Mouse (Mus musculus) stomach, embryonic 15.5 days (tissue): ENCODE measurements around the gene Spint3. TPM values are rescaled to one million over a fixed set of nuclear protein-coding genes. Genes with fewer than 3 reads are reported as not detected.

Experiments
- ATAC-seq: fragments of 200-750 bp; cut with Nextera tagmentation; 2 replicates; pipeline ENCODE4 v1.8.0; 2017; ENCODE audit warnings: low read depth, moderate number of reproducible peaks, moderate TSS enrichment; ENCODE audit not compliant: insufficient read depth, low FRiP score
- H3K27ac ChIP-seq: fragments of 300-500 bp; sonication (generic); 2 replicates; pipeline ENCODE4 v1.5.1; 2015; ENCODE audit warnings: mild to moderate bottlenecking, inconsistent platforms
- H3K27me3 ChIP-seq: fragments of 300-500 bp; sonication (generic); replicated peaks from 2 replicates; pipeline ENCODE4 v1.6.1; 2015; ENCODE audit warnings: inconsistent platforms
- H3K36me3 ChIP-seq: fragments of 300-500 bp; sonication (generic); 2 replicates; pipeline ENCODE4 v1.6.1; 2015; ENCODE audit warnings: inconsistent platforms
- H3K4me1 ChIP-seq: fragments of 300-500 bp; sonication (generic); 2 replicates; pipeline ENCODE4 v1.6.1; 2015; ENCODE audit warnings: inconsistent platforms
- H3K4me2 ChIP-seq: fragments of 300-500 bp; sonication (generic); 2 replicates; pipeline ENCODE4 v1.6.1; 2015; ENCODE audit warnings: mild to moderate bottlenecking, inconsistent platforms
- H3K4me3 ChIP-seq: fragments of 300-500 bp; sonication (generic); replicated peaks from 2 replicates; pipeline ENCODE4 v1.5.1; 2015; ENCODE audit warnings: inconsistent platforms
- H3K9ac ChIP-seq: fragments of 300-500 bp; sonication (generic); 2 replicates; pipeline ENCODE4 v1.6.1; 2015; ENCODE audit warnings: inconsistent platforms
- H3K9me3 ChIP-seq: fragments of 300-500 bp; sonication (generic); 2 replicates; pipeline ENCODE4 v1.6.1; 2016; ENCODE audit warnings: inconsistent platforms
- WGBS: fragments of 180-500 bp; shearing (Covaris S2); methylation state at CpG from one replicate; pipeline ENCODE4 v1.1.7; 2015; 5-methylcytosine and 5-hydroxymethylcytosine counted together
- polyA plus RNA-seq: library from polyadenylated mRNA; unstranded; fragments of >200 nt; fragmentation: Nextera tagmentation; extraction: Ambion mirVana; gene quantifications from 2 replicates; pipeline ENCODE4 v1.2.1, GENCODE M21; 2015

Gene Spint3
- polyA plus RNA-seq, 1 experiment from 2014 or later = not detected

- H3K27me3 ChIP-seq = no peaks in the 10 kb centered on the region
- no peak for ATAC-seq
- 69% methylated on average over 5 of the region's 5 CpGs for WGBS
Measured at GRCm38 (mm10) chr2:164567460-164567859, 5.8 kb downstream of the Spint3 start.

DNA sequence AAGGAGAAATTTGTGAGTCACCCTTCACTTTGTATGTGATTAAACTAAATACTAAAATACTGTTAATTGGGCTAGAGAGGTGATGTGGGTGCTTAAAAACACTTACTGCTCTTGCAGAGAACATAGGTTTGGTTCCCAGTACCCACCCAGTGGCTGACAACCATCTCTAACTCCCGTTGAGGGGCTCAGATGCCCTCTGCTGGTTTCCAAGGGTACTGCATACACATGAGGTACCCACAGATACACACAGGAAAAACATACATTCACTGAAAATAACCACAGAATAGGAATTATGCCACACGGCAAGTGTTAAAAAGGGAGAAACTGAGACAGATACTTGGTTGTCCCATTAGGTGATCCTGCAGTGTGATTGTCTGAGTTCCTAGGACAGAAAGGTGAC, 6.3 kb downstream of the Spint3 start:
- WGBS = 72% methylated on average over 2 of the region's 2 CpGs
- no peak overlapping the region for H3K9ac ChIP-seq
- no peaks in the 10 kb centered on the region for H3K9me3 ChIP-seq
- no peak for ATAC-seq
- no peaks in the 10 kb centered on the region; the same call in 1 of the 2 replicates for H3K36me3 ChIP-seq
- H3K27me3 ChIP-seq = no peaks in the 10 kb centered on the region
- H3K27ac ChIP-seq = no peak overlapping the region
- H3K4me2 ChIP-seq = no peak overlapping the region
- H3K4me3 ChIP-seq = no peak overlapping the region
- peaks cover 10% of the 10 kb centered on the region for H3K4me1 ChIP-seq

More at GRCm38 (mm10) chr2:164567460-164567859, 5.8 kb downstream of the Spint3 start:
- Histone ChIP-seq H3K27ac (no peak overlapping the region), H3K9me3 (no peaks in the 10 kb centered on the region), H3K36me3 (no peaks in the 10 kb centered on the region; the same call in 1 of the 2 replicates), H3K4me3 (no peak overlapping the region), H3K4me2 (no peak overlapping the region), H3K9ac (no peak overlapping the region), H3K4me1 (peaks cover 7% of the 10 kb centered on the region)

GRCm38 (mm10) chr2:164564346-164564745, 8.9 kb downstream of the Spint3 start:
- peak overlapping the region; percentile 97; the same call in 1 of the 2 replicates for H3K4me2 ChIP-seq
- H3K9ac ChIP-seq = no peak overlapping the region

GRCm38 (mm10) chr2:164563339-164564038, 9.8 kb downstream of the Spint3 start:
- Histone ChIP-seq H3K36me3 (no peaks in the 10 kb centered on the region; the same call in 1 of the 2 replicates), H3K27me3 (no peaks in the 10 kb centered on the region), H3K9ac (peak overlapping the region; percentile 37; the same call in 1 of the 2 replicates), H3K4me2 (peak overlapping the region; percentile 97), H3K4me1 (peaks cover 10% of the 10 kb centered on the region), H3K4me3 (peak overlapping the region; percentile 49), H3K27ac (peak overlapping the region; percentile 38), H3K9me3 (no peaks in the 10 kb centered on the region)
- peak; percentile 38 for ATAC-seq
- under 1% methylated on average over 32 of the region's 32 CpGs for WGBS

More at GRCm38 (mm10) chr2:164564346-164564745, 8.9 kb downstream of the Spint3 start:
- Histone ChIP-seq H3K9me3 (no peaks in the 10 kb centered on the region), H3K4me3 (no peak overlapping the region), H3K27me3 (no peaks in the 10 kb centered on the region), H3K27ac (no peak overlapping the region), H3K36me3 (no peaks in the 10 kb centered on the region; the same call in 1 of the 2 replicates), H3K4me1 (peaks cover 10% of the 10 kb centered on the region)
- WGBS = 62% methylated on average over 5 of the region's 5 CpGs
- no peak for ATAC-seq

DNA sequence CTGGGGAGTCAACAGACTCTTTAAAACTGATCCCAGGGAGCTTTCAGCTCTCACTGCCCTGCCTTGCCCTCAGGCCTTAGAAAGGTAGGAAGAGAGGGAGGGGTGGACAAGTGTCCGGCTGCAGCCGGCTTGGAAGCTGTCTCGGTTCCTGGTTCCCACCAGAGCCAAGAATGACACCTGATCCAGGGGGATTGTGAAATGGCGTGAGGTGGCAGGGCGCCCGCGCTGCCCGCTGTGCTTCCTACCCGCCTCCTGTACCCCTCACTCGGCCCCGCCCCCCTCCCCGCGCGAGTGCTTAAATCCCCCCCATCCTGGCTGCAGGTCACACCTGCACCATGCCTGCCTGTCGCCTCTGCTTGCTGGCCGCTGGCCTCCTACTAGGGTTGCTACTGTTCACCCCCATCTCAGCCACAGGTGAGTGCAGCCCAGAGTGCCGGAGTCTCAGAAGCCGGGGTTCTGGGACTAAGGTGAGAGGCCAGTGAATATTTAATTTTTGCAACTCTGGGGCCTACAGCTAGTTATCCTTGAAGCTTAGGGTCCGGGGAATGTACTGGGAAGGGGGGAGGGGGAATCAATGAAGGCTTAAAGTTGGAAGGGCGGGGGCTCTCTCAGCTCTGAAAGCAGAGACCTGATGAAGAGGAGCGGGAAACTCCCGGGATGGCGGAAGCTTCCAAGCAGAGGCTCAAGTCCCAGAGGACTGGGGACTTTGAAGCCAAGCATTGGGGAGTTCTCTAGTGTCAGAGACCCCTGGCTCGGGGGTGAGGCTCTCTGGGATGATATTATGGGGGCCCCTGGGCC, 10.7 kb downstream of the Spint3 start, which contains the start of gene Wfdc2:
Gene Wfdc2, plus strand, starts transcription at position 23 of the 798 bp plus-strand sequence.
- Histone ChIP-seq H3K36me3 (no peaks in the 10 kb centered on the region; the same call in 1 of the 2 replicates), H3K4me2 (peak within 1 kb of the TSS; percentile 97), H3K27ac (peak within 1 kb of the TSS; percentile 38), H3K27me3 (no peaks in the 10 kb centered on the region), H3K9ac (peak within 1 kb of the TSS; percentile 37; the same call in 1 of the 2 replicates), H3K4me1 (peaks cover 10% of the 10 kb centered on the region), H3K4me3 (peak within 1 kb of the TSS; percentile 49), H3K9me3 (no peaks in the 10 kb centered on the region)
- 8% methylated on average over 24 of the region's 24 CpGs for WGBS
- no peak for ATAC-seq

DNA sequence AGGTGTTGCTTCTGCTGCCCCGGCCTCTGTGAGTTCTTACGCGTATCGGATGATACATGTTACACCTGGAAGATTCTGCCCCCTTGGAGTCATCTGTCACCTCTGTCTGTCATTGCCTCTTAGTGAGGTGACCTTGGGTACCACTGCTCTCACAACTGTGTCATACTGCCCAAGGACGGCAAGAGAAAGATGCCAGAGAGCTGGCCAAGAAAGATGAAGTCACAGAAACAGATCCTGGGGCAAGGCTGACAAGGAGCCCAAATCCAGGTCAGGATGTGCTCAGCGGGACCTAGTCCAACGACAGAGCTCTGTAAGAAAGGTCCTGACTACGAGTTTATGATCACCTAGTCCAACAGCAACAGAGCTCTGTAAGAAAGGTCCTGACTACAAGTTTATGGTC, 13.2 kb downstream of the Spint3 start:
- Histone ChIP-seq H3K9ac (no peak overlapping the region), H3K4me1 (peaks cover 10% of the 10 kb centered on the region), H3K9me3 (no peaks in the 10 kb centered on the region), H3K4me2 (no peak overlapping the region), H3K36me3 (no peaks in the 10 kb centered on the region), H3K27ac (no peak overlapping the region), H3K4me3 (no peak overlapping the region), H3K27me3 (no peaks in the 10 kb centered on the region)
- no peak for ATAC-seq
- 79% methylated on average over 8 of the region's 8 CpGs for WGBS

- H3K4me2 ChIP-seq = peak overlapping the region; percentile 12; the same call in 1 of the 2 replicates
Measured at GRCm38 (mm10) chr2:164558991-164559645, 14.1 kb downstream of the Spint3 start.

GRCm38 (mm10) chr2:164558426-164558825, 14.8 kb downstream of the Spint3 start:
- H3K4me3 ChIP-seq = no peak overlapping the region
- peaks cover 8% of the 10 kb centered on the region for H3K4me1 ChIP-seq
- H3K36me3 ChIP-seq = no peaks in the 10 kb centered on the region
- peak overlapping the region; percentile 73 for H3K27ac ChIP-seq
- H3K4me2 ChIP-seq = no peak overlapping the region
- no peak for ATAC-seq
- H3K27me3 ChIP-seq = no peaks in the 10 kb centered on the region
- 70% methylated on average over 8 of the region's 8 CpGs for WGBS
- H3K9ac ChIP-seq = no peak overlapping the region
- no peaks in the 10 kb centered on the region for H3K9me3 ChIP-seq

More at GRCm38 (mm10) chr2:164558991-164559645, 14.1 kb downstream of the Spint3 start:
- Histone ChIP-seq H3K4me1 (peaks cover 10% of the 10 kb centered on the region), H3K4me3 (no peak overlapping the region), H3K36me3 (no peaks in the 10 kb centered on the region), H3K9ac (no peak overlapping the region), H3K27ac (peak overlapping the region; percentile 73), H3K9me3 (no peaks in the 10 kb centered on the region), H3K27me3 (no peaks in the 10 kb centered on the region)
- 34% methylated on average over 16 of the region's 16 CpGs for WGBS
- ATAC-seq = peak; percentile 44; the same call in 1 of the 2 replicates

DNA sequence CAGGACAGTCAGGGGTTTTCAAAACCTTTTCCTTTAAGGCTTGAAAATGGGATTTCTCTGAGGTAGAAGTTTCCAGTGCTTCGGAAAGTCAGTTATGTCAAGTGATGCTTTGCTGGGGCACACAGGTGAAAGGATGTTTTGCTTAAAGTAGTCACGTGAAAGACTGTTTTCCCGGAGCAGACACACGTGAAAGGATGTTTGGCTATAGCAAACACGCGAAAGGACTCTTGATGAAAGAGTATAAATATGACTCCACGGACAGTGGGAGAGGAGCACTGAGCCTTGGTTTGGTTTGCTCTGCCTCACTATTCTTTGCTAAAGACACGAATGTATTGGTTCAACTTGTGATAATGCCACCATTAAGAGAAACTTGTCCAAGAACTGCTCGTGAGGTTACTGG, 21.8 kb downstream of the Spint3 start:
- H3K36me3 ChIP-seq = no peaks in the 10 kb centered on the region
- no peak overlapping the region for H3K4me2 ChIP-seq
- no peaks in the 10 kb centered on the region for H3K27me3 ChIP-seq
- WGBS = 76% methylated on average over 9 of the region's 9 CpGs
- no peak overlapping the region for H3K4me3 ChIP-seq
- H3K9me3 ChIP-seq = no peaks in the 10 kb centered on the region
- H3K27ac ChIP-seq = no peak overlapping the region
- ATAC-seq = no peak
- no peaks in the 10 kb centered on the region for H3K4me1 ChIP-seq
- H3K9ac ChIP-seq = no peak overlapping the region

DNA sequence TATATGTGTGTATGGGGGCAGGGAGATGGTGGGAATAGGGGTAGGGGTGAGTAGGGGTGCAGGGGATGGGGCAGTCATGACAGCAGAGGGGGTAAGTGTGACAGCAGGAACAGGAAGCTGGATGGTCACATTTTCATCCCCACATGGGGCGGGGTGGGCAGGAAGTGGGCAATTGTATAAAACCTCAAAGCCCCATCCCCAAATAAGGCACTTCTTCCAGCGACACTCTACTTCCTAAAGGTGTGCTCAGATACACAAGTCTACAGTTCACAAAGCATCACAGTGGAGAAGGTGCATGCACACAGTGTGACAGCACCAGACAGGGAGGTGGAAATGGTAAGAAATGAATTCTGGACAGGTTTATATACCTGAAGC, 22.4 kb downstream of the Spint3 start:
- no peak for ATAC-seq
- 87% methylated on average over 2 of the region's 2 CpGs for WGBS
- no peaks in the 10 kb centered on the region for H3K4me1 ChIP-seq
- no peak overlapping the region for H3K4me3 ChIP-seq
- H3K4me2 ChIP-seq = no peak overlapping the region
- no peak overlapping the region for H3K9ac ChIP-seq
- no peaks in the 10 kb centered on the region for H3K36me3 ChIP-seq
- no peaks in the 10 kb centered on the region for H3K27me3 ChIP-seq
- no peaks in the 10 kb centered on the region for H3K9me3 ChIP-seq
- H3K27ac ChIP-seq = no peak overlapping the region

- WGBS = 38% methylated on average over 10 of the region's 10 CpGs
Measured at GRCm38 (mm10) chr2:164549963-164550894, 23.0 kb downstream of the Spint3 start.

More at GRCm38 (mm10) chr2:164549963-164550894, 23.0 kb downstream of the Spint3 start:
- no peaks in the 10 kb centered on the region for H3K36me3 ChIP-seq
- H3K4me2 ChIP-seq = no peak overlapping the region
- H3K9ac ChIP-seq = no peak overlapping the region
- no peak for ATAC-seq
- H3K4me1 ChIP-seq = 0 out of 2 replicates have a peak, but pooled peaks cover 2% of the 10 kb centered on the region
- no peaks in the 10 kb centered on the region for H3K9me3 ChIP-seq
- no peak overlapping the region for H3K4me3 ChIP-seq
- no peaks in the 10 kb centered on the region for H3K27me3 ChIP-seq
- H3K27ac ChIP-seq = no peak overlapping the region
